33 mouse cellular contexts compared by ENCODE assay signal in genomic region chr11:32566184-32566583, GRCm38 (mm10). TPM values are rescaled to one million over a fixed set of nuclear protein-coding genes. Genes with fewer than 3 reads are reported as not detected.
DNase-seq lines count a peak whose midpoint lies in the region; ATAC-seq and TF ChIP-seq lines count a peak whose summit lies in the region.
"Had no signal": no experiment of that assay in that cellular context is flagged by ENCODE, and none has a peak within 500 bp of the region (broad histone marks: within the 10 kb centered on the region; RNA-seq: fewer than 3 reads in every experiment).

No protein-coding gene starts in this region.

- WGBS in liver, embryonic 12.5 days (ENCODE audit: insufficient replicate concordance) = 33% methylated on average over 6 of the region's 6 CpGs
- 62% methylated on average over 6 of the region's 6 CpGs for WGBS in liver, postnatal 0 days (ENCODE audit: insufficient replicate concordance)
- 95% methylated on average over 6 of the region's 6 CpGs for WGBS in stomach, postnatal 0 days

- DNase-seq in heart, adult 11 months = peak; percentile 88
- no peak for DNase-seq in heart, adult 9 months (ENCODE audit: low spot score in 2 of 2)
- DNase-seq in MEL (ENCODE audit: low read depth, low spot score) = no peak
- no peak for DNase-seq in liver, postnatal 0 days
- DNase-seq in left cerebral cortex, postnatal 10 days (ENCODE audit: extremely low spot score in 1 of 2, low spot score in 2 of 2) = no peak
- no peak for DNase-seq in stomach, postnatal 0 days (ENCODE audit: low spot score)
- DNase-seq: adrenal gland, postnatal 14 days; cerebellum, adult 11 months; cerebellum, adult 9-11 months; embryo, embryonic 11 days; heart, postnatal 36 days; kidney, adult 18-20 months; kidney, postnatal 36 days; lung, postnatal 36 days; midbrain, embryonic 14.5 days; retina, postnatal 1 day; right cerebral cortex, postnatal 14 days; thymus, adult 2 months; thymus, postnatal 36 days had no signal

- intact Hi-C loops in left cerebral cortex, postnatal 10 days (cut with DNase I) = no loop called here

- H3K27ac ChIP-seq in MEL (ENCODE audit: control insufficient read depth, low read depth, low read length) = no peak overlapping the region
- H3K27ac ChIP-seq in liver, embryonic 12.5 days = no peak overlapping the region
- no peak overlapping the region for H3K27ac ChIP-seq in liver, postnatal 0 days (ENCODE audit: low read depth)
- H3K27ac ChIP-seq in stomach, postnatal 0 days (replicated peaks) = no peak overlapping the region
- H3K27ac ChIP-seq: embryonic facial prominence, embryonic 13.5 days; hindbrain, embryonic 12.5 days; kidney, embryonic 15.5 days; limb, embryonic 10.5 days; limb, embryonic 15.5 days; lung, embryonic 15.5 days; neural tube, embryonic 15.5 days had no signal

- TF ChIP-seq RAD21 in MEL (IDR thresholded peaks at IDR 0.05; ENCODE audit: low read depth, low read length) = no peak

- ATAC-seq in liver, embryonic 12.5 days = peak; percentile 58
- ATAC-seq in liver, postnatal 0 days = peak; percentile 61
- ATAC-seq in stomach, postnatal 0 days (ENCODE audit: low FRiP score, low TSS enrichment) = no peak
- ATAC-seq: forebrain, embryonic 16.5 days had no signal

- no peaks in the 10 kb centered on the region for H3K79me2 ChIP-seq in MEL (ENCODE audit: control insufficient read depth, insufficient read depth, low read length, poor library complexity)

- peaks cover 4 to 31% of the 10 kb centered on the region in 2 experiments for H3K4me1 ChIP-seq in MEL (ENCODE audit: control insufficient read depth in 1 of 2, insufficient read depth in 2 of 2, low read length in 2 of 2)
- H3K4me1 ChIP-seq in liver, embryonic 12.5 days = peaks cover 60% of the 10 kb centered on the region
- H3K4me1 ChIP-seq in liver, postnatal 0 days (ENCODE audit: insufficient read depth) = peaks cover 42% of the 10 kb centered on the region
- 0 out of 2 replicates have a peak, but pooled peaks cover 4% of the 10 kb centered on the region for H3K4me1 ChIP-seq in stomach, postnatal 0 days (replicated peaks; ENCODE audit: control insufficient read depth, insufficient read depth)

- no peak for TF ChIP-seq POLR2A in MEL (IDR thresholded peaks at IDR 0.05; ENCODE audit: control insufficient read depth in 1 of 2, insufficient read depth in 1 of 2, low read depth in 1 of 2, low read length in 2 of 2, poor library complexity in 1 of 2)

- H3K4me2 ChIP-seq in liver, embryonic 12.5 days = peak overlapping the region; percentile 10; the same call in 1 of the 2 replicates
- no peak overlapping the region for H3K4me2 ChIP-seq in liver, postnatal 0 days (ENCODE audit: low read depth, low read length)
- no peak overlapping the region for H3K4me2 ChIP-seq in stomach, postnatal 0 days (replicated peaks; ENCODE audit: low read depth)
- H3K4me2 ChIP-seq: embryonic facial prominence, embryonic 13.5 days; heart, embryonic 11.5 days; hindbrain, embryonic 12.5 days; kidney, embryonic 15.5 days; limb, embryonic 15.5 days; lung, embryonic 15.5 days; neural tube, embryonic 15.5 days had no signal

- H3K9me3 ChIP-seq in MEL (replicated peaks; ENCODE audit: insufficient read depth, low read length) = no peaks in the 10 kb centered on the region
- H3K9me3 ChIP-seq in liver, embryonic 12.5 days (replicated peaks) = no peaks in the 10 kb centered on the region
- no peaks in the 10 kb centered on the region for H3K9me3 ChIP-seq in liver, postnatal 0 days (ENCODE audit: low read length)
- no peaks in the 10 kb centered on the region for H3K9me3 ChIP-seq in stomach, postnatal 0 days (ENCODE audit: control insufficient read depth, low read length)
- H3K9me3 ChIP-seq: embryonic facial prominence, embryonic 13.5 days; G1E; hindbrain, embryonic 12.5 days; kidney, embryonic 15.5 days; limb, embryonic 10.5 days; limb, embryonic 15.5 days; lung, embryonic 15.5 days; neural tube, embryonic 15.5 days had no signal

- H3K27me3 ChIP-seq in MEL (ENCODE audit: control insufficient read depth in 1 of 2, insufficient read depth in 2 of 2, low read length in 2 of 2) = no peaks in the 10 kb centered on the region
- no peaks in the 10 kb centered on the region for H3K27me3 ChIP-seq in liver, embryonic 12.5 days (replicated peaks)
- no peaks in the 10 kb centered on the region for H3K27me3 ChIP-seq in liver, postnatal 0 days (ENCODE audit: insufficient read depth, low read length)
- no peaks in the 10 kb centered on the region for H3K27me3 ChIP-seq in stomach, postnatal 0 days (ENCODE audit: control insufficient read depth, insufficient read depth, low read length)
- H3K27me3 ChIP-seq: embryonic facial prominence, embryonic 13.5 days; hindbrain, embryonic 12.5 days; kidney, embryonic 15.5 days; limb, embryonic 15.5 days; lung, embryonic 15.5 days; neural tube, embryonic 15.5 days had no signal

- no peak overlapping the region for H3K9ac ChIP-seq in MEL (ENCODE audit: control insufficient read depth, low read depth, low read length, poor library complexity, severe bottlenecking)
- H3K9ac ChIP-seq in liver, embryonic 12.5 days = peak overlapping the region; percentile 14; the same call in 1 of the 2 replicates
- no peak overlapping the region for H3K9ac ChIP-seq in liver, postnatal 0 days (replicated peaks)
- H3K9ac ChIP-seq in stomach, postnatal 0 days (ENCODE audit: low read length) = no peak overlapping the region
- H3K9ac ChIP-seq: embryonic facial prominence, embryonic 13.5 days; hindbrain, embryonic 12.5 days; kidney, embryonic 15.5 days; limb, embryonic 15.5 days; lung, embryonic 15.5 days; neural tube, embryonic 15.5 days had no signal

- TF ChIP-seq EP300 in MEL (IDR thresholded peaks at IDR 0.05; ENCODE audit: low read depth in 1 of 2, low read length in 2 of 2) = no peak
- TF ChIP-seq EP300 in liver, postnatal 0 days (IDR thresholded peaks at IDR 0.05; ENCODE audit: low read depth) = no peak
- TF ChIP-seq EP300 in stomach, postnatal 0 days (optimal IDR thresholded peaks at IDR 0.05) = no peak

- no peak overlapping the region for H3K4me3 ChIP-seq in MEL (ENCODE audit: control insufficient read depth in 1 of 2, insufficient read depth in 1 of 2, low read depth in 2 of 2, low read length in 2 of 2)
- H3K4me3 ChIP-seq in liver, embryonic 12.5 days = no peak overlapping the region
- no peak overlapping the region for H3K4me3 ChIP-seq in liver, postnatal 0 days (ENCODE audit: low read depth, low read length)
- no peak overlapping the region for H3K4me3 ChIP-seq in stomach, postnatal 0 days (ENCODE audit: low read depth, low read length)
- H3K4me3 ChIP-seq: embryonic facial prominence, embryonic 13.5 days; hindbrain, embryonic 12.5 days; kidney, embryonic 15.5 days; layer of hippocampus, adult 2 months; limb, embryonic 10.5 days; limb, embryonic 15.5 days; lung, embryonic 15.5 days; neural tube, embryonic 15.5 days had no signal

- no peak for TF ChIP-seq CTCF in MEL (IDR thresholded peaks at IDR 0.05 in 2 of 3, conservative IDR thresholded peaks at IDR 0.05 in 1 of 3; ENCODE audit: control insufficient read depth in 1 of 3, insufficient read depth in 1 of 3, low read depth in 2 of 3, low read length in 3 of 3, poor library complexity in 1 of 3, severe bottlenecking in 1 of 3)
- TF ChIP-seq CTCF in liver, postnatal 0 days (IDR thresholded peaks at IDR 0.05; ENCODE audit: low read depth) = no peak
- no peak for TF ChIP-seq CTCF in stomach, postnatal 0 days (IDR thresholded peaks at IDR 0.05; ENCODE audit: low read depth)

- H3K36me3 ChIP-seq in MEL (ENCODE audit: control insufficient read depth in 1 of 2, insufficient read depth in 2 of 2, low read length in 2 of 2) = peaks cover 0 to 15% of the 10 kb centered on the region in 2 experiments; a peak in 2 of 4 replicates
- no peaks in the 10 kb centered on the region for H3K36me3 ChIP-seq in liver, embryonic 12.5 days
- no peaks in the 10 kb centered on the region for H3K36me3 ChIP-seq in liver, postnatal 0 days (replicated peaks; ENCODE audit: insufficient read depth, low read length)
- no peaks in the 10 kb centered on the region for H3K36me3 ChIP-seq in stomach, postnatal 0 days (ENCODE audit: control insufficient read depth, insufficient read depth, low read length)
- H3K36me3 ChIP-seq: embryonic facial prominence, embryonic 13.5 days; hindbrain, embryonic 12.5 days; kidney, embryonic 15.5 days; limb, embryonic 10.5 days; limb, embryonic 15.5 days; lung, embryonic 15.5 days; neural tube, embryonic 15.5 days had no signal

TF ChIP-seq in MEL, 35 proteins besides CTCF, POLR2A, EP300 and RAD21:
- TF ChIP-seq USF1 (IDR thresholded peaks at IDR 0.05; ENCODE audit: low read depth, low read length) (no peak), MAZ (IDR thresholded peaks at IDR 0.05; ENCODE audit: low read depth, low read length) (no peak), TAL1 (IDR thresholded peaks at IDR 0.05; ENCODE audit: low read length) (peak; percentile 17; the same call in 1 of the 2 replicates), ZNF384 (IDR thresholded peaks at IDR 0.05; ENCODE audit: low read depth, low read length) (no peak), CHD2 (IDR thresholded peaks at IDR 0.05; ENCODE audit: low read length) (no peak), TCF12 (IDR thresholded peaks at IDR 0.05; ENCODE audit: low read depth, low read length) (no peak), UBTF (IDR thresholded peaks at IDR 0.05; ENCODE audit: borderline replicate concordance, insufficient read depth, low read depth, low read length) (no peak)

RNA-seq across cellular contexts. Expression of gene Stk10, which starts 33.1 kb away (rescaled TPM):
- total RNA-seq in MEL (2012; rRNA removed) = 10.8 and 11.4 TPM in 2 replicates
- polyA plus RNA-seq in MEL (2012; ENCODE audit: insufficient read depth in 1 of 2, insufficient read length in 2 of 2, low read depth in 1 of 2, low replicate concordance in 2 of 2, missing spikeins in 1 of 2) = 10 to 100 TPM in 1 of 2 experiments, not detected in 1; 14.4 TPM
- 5.7 and 6.0 TPM in 2 replicates for polyA plus RNA-seq in liver, embryonic 12.5 days (2016; fragmentation: Nextera tagmentation; extraction: Ambion mirVana)
- polyA plus RNA-seq in liver, postnatal 0 days (2015; fragmentation: Nextera tagmentation; extraction: Ambion mirVana) = 2.2 and 2.3 TPM in 2 replicates
- 1 to 10 TPM; 6.4 to 7.5 TPM for total RNA-seq in left cerebral cortex, postnatal 10 days (2021)
- 1.1 and 1.6 TPM in 2 replicates for polyA plus RNA-seq in stomach, postnatal 0 days (2015; fragmentation: Nextera tagmentation; extraction: Ambion mirVana)

RNA-seq across cellular contexts. Expression of gene Efcab9, which starts 34.3 kb away (rescaled TPM):
- 0.77 and 0.82 TPM in 2 replicates for total RNA-seq in MEL (2012; rRNA removed)
- 1 to 10 TPM in 1 of 2 experiments, not detected in 1; 1.3 TPM for polyA plus RNA-seq in MEL (2012; ENCODE audit: insufficient read depth in 1 of 2, insufficient read length in 2 of 2, low read depth in 1 of 2, low replicate concordance in 2 of 2, missing spikeins in 1 of 2)
- polyA plus RNA-seq in liver, embryonic 12.5 days (2016; fragmentation: Nextera tagmentation; extraction: Ambion mirVana) = 0.28 and 0.56 TPM in 2 replicates
- 0.17 and 0.21 TPM in 2 replicates for polyA plus RNA-seq in liver, postnatal 0 days (2015; fragmentation: Nextera tagmentation; extraction: Ambion mirVana)
- total RNA-seq in left cerebral cortex, postnatal 10 days (2021) = not detected
- polyA plus RNA-seq in stomach, postnatal 0 days (2015; fragmentation: Nextera tagmentation; extraction: Ambion mirVana) = 0.16 and 0.52 TPM in 2 replicates
- total RNA-seq: adrenal gland, postnatal 14 days; granulocyte monocyte progenitor cell, adult 5-6 weeks; megakaryocyte-erythroid progenitor cell, adult 5-6 weeks had no signal
- polyA plus RNA-seq: embryonic facial prominence, embryonic 13.5 days; forebrain, embryonic 16.5 days; G1E; hindbrain, embryonic 12.5 days; limb, embryonic 15.5 days; midbrain, embryonic 14.5 days; neural tube, embryonic 15.5 days had no signal
